Mouse (Mus musculus): ENCODE measurements around the gene Ifngr2. TPM values are rescaled to one million over a fixed set of nuclear protein-coding genes. Genes with fewer than 3 reads are reported as not detected.

Gene Ifngr2
- total RNA-seq, 2 experiments from 2014 or later: 20.2 to 27.6 TPM

DNA sequence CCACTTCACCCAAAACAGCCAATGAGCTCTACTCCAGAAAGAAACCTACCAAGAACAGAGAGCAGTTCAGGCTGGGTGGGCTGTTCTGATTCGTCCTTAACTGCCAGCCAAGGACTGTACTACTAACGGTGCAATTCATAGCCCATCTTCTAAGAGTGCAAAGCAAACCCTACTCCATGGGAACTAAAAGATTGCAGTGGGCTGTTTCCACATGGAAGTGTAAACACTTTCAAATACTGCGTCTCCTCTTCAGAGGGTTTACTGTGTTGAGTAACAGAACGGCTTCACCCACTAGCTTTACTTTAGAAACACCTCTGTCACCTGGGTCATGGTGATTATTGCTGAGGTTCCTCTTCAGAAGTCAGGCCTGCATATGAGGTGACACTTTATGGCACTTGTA, 54.2 kb downstream of the Ifngr2 start:
- no peak for DNase-seq (ENCODE audit: low spot score in 2 of 2)

DNA sequence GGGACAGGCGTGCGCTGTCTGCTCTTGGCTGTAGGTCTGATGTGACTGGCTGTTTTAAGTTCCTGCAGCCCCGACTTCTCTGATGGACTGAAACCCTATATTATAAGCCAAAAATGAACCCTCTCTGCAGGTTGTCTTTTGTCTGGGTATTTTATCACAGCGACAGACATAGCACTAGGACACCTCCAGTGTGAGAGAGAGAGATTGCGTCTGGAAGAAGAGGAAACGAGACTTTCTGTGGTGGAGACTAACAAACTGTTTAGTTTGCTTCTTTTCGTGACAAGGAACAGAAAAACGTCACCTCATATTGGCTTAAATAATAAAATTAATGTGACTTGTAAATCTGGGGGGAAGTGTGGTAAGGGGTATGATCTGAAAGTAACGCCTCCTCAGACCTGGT, 54.8 kb downstream of the Ifngr2 start:
- DNase-seq (ENCODE audit: low spot score in 2 of 2): no peak

DNA sequence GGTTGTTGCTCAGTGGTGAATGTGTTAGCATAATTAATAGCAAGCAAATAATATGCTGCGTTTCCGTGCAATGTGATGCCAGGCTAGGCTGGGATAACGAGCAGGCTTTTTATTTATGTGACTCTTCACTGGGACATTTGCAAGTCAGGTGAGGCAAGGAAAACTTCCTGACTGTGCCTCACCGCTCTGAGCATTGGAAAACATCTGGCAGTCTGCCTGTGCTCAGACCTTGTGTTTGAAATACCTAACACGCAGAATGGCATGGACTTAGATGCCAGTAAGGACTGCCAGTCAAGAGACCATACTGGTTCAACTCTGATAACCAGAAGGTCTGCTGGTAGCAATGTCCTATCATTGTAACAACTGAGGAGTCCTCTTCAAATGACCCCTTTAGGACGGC, 58.3 kb downstream of the Ifngr2 start:
- no peak for DNase-seq (ENCODE audit: low spot score in 2 of 2)

DNA sequence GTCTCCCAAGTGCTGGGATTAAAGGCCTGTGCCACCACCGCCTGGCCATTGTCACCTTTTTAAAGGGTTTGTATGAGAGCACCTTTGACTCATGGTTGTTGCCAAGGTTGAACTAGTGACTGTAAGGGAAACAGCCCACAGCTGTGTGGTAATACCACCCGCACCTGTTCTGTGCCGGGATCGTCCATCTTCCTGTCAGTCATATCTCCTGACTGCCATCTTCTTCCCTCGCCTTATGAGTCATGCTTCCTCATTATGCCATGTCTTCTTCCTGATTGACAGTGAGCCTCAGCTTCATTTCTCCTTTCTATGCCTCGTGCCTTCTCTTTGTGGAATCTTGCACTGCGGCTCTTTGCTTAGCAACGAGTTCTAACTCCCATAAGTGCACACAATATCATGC, 60.1 kb downstream of the Ifngr2 start:
- DNase-seq (ENCODE audit: low spot score in 2 of 2): no peak

DNA sequence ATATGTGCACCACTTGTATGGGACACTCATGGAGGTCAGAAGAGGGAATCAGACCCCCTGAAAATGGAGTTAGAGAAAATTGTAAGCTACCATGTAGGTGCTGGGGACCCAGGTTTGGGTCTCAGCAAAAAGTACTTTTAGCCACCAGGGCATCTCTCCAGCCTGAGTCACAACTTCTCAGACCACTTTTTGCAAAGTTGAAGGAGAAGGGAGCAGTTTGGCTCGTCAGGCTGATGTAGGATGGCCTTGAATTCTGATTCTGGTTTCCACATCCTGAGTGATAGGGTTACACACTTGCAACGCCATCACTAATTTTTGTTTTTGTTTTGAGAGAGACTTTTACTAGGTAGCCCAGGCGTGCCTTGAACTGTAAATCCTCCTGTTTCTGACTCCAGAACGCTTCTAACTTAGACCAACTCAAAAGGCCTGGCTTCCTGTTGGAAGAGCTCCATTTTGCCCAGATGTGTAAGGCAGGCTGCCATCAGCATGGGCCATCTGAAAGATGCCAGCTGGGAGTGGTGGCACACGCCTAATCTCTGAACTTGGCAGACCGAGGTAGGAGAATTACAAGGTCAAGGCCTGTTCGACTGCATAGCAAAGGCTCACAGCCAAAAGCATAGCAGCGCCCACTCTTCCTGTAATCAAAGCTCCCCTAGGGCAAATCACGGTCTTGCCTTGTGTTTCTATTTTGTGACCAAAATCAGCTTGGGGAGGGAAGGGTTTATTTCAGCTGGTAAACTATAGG, 62.8 kb downstream of the Ifngr2 start:
- peak in 1 of 2 experiments; percentile 37 for DNase-seq (ENCODE audit: low spot score in 2 of 2)

DNA sequence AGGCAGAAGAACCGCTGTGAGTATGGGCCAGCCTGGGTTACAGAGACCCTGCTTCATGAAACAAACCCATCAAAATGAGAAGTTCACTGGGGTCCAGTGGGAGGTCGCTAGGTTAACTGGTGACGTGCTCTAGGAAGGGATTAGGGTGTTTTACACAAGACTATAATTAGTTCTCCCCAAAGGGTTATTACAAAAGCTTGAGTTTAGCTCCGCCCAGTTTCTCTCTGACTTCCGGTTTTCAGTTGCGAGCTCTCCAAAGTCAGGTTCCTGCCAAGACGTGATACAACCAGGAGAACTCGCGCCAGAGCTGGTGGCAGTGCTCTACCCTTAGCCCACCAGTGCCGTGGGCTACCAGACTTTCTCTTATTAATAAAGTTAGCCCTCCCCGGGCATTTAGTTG, 64.4 kb downstream of the Ifngr2 start:
- DNase-seq (ENCODE audit: low spot score in 2 of 2): no peak

DNA sequence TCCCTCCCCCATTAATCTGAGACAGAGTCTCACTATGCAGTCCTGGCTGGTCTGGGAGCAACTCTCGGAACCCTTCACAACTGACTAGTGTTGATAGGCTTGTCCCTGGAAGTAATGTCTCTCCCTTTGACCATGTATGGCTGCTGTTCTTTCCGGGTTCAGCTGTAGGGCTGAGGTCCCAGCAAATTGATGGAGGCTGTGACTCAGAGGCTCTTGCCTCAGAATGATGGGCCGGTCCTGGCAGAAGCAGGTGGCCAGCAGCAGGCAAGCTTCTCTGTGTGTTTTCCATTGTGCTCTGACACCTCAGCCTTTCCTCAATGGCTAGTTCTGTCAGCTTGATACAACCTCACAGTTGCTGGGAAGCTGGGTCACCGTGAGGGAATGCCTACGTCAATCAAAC, 65.7 kb downstream of the Ifngr2 start:
- DNase-seq (ENCODE audit: low spot score in 2 of 2): no peak

DNA sequence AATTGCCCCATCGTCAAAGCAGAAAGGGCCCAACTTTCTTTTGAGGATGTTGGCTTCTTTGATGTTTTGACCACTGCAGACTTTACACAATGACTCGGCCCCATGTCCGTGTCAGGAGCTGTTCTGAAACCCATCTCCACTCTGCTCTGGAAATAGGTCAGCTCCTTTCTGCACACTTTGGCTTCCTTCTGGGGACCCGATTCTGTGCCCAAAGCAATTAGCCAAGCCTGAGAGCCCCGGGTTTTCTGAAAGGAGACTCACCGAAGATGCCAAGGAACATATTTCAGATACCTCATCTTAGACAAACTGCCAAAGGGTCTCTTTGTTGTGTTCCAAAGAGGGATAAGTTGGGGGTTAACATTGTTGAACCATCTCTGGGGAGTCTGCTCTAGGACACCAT, 67.7 kb downstream of the Ifngr2 start:
- DNase-seq (ENCODE audit: low spot score in 2 of 2): no peak

Small RNA genes lying within 50 kb of the gene (microRNA-seq; reads per million reads assigned to microRNA genes)
- gene Mir6367 (ENCODE audit: borderline number of aligned reads in 2 of 2): 0 reads per million in 2 experiments

Other genes starting within 250 kb of the Ifngr2 start
- gene Ifnar2, start 174.3 kb upstream of the Ifngr2 start, total RNA-seq (2021): 100 to 1,000 TPM in 1 of 2 experiments, 10 to 100 TPM in 1; 99.5 to 102 TPM
- gene Gm21970, start 155.4 kb upstream of the Ifngr2 start, total RNA-seq (2021): not detected
- 100 to 1,000 TPM; 176 to 268 TPM for gene Il10rb, start 140.9 kb upstream of the Ifngr2 start, total RNA-seq (2021)
- 10 to 100 TPM; 53.5 to 55.4 TPM for gene Ifnar1, start 61.8 kb upstream of the Ifngr2 start, total RNA-seq (2021)
- 10 to 100 TPM; 60.2 to 73.8 TPM for gene Tmem50b, start 50.7 kb downstream of the Ifngr2 start, total RNA-seq (2021)
- gene Dnajc28, start 72.0 kb downstream of the Ifngr2 start, total RNA-seq (2021): 10 to 100 TPM; 10.4 to 10.8 TPM
- gene Gart, start 99.9 kb downstream of the Ifngr2 start, total RNA-seq (2021): 100 to 1,000 TPM in 1 of 2 experiments, 10 to 100 TPM in 1; 86.9 to 108 TPM
- gene Son, start 100.4 kb downstream of the Ifngr2 start, total RNA-seq (2021): 100 to 1,000 TPM; 215 to 253 TPM
- gene Donson, start 141.7 kb downstream of the Ifngr2 start, total RNA-seq (2021): 1 to 10 TPM; 7.5 to 7.8 TPM
- gene Cryzl1, start 181.9 kb downstream of the Ifngr2 start, total RNA-seq (2021): 10 to 100 TPM; 45.9 TPM
- gene Itsn1, start 182.2 kb downstream of the Ifngr2 start, total RNA-seq (2021): 10 to 100 TPM; 36.5 to 49.3 TPM